Mouse (Mus musculus) embryonic facial prominence, embryonic 15.5 days (tissue): ENCODE measurements around the gene Armc2. TPM values are rescaled to one million over a fixed set of nuclear protein-coding genes. Genes with fewer than 3 reads are reported as not detected.

ENCODE experiments used
- ATAC-seq: fragments of 200-750 bp; cut with Nextera tagmentation; 2 replicates; pipeline ENCODE4 v1.8.0; 2017; ENCODE audit warnings: low read depth, moderate TSS enrichment; ENCODE audit not compliant: insufficient number of reproducible peaks, low FRiP score, low TSS enrichment
- H3K27ac ChIP-seq: fragments of 300-500 bp; sonication (generic); replicated peaks from 2 replicates; pipeline ENCODE4 v1.5.1; 2015; ENCODE audit warnings: mild to moderate bottlenecking, inconsistent platforms
- H3K27me3 ChIP-seq: fragments of 300-500 bp; sonication (generic); 2 replicates; pipeline ENCODE4 v1.6.1; 2015; ENCODE audit warnings: inconsistent platforms
- H3K36me3 ChIP-seq: fragments of 300-500 bp; sonication (generic); 2 replicates; pipeline ENCODE4 v1.6.1; 2015; ENCODE audit warnings: mild to moderate bottlenecking, inconsistent platforms
- H3K4me1 ChIP-seq: fragments of 300-500 bp; sonication (generic); 2 replicates; pipeline ENCODE4 v1.6.1; 2015; ENCODE audit warnings: inconsistent platforms
- H3K4me2 ChIP-seq: fragments of 300-500 bp; sonication (generic); replicated peaks from 2 replicates; pipeline ENCODE4 v1.6.1; 2015; ENCODE audit warnings: mild to moderate bottlenecking, inconsistent platforms
- H3K4me3 ChIP-seq: fragments of 300-500 bp; sonication (generic); replicated peaks from 2 replicates; pipeline ENCODE4 v1.5.1; 2015; ENCODE audit warnings: mild to moderate bottlenecking, inconsistent platforms
- H3K9ac ChIP-seq: fragments of 300-500 bp; sonication (generic); 2 replicates; pipeline ENCODE4 v1.6.1; 2015; ENCODE audit warnings: inconsistent platforms
- H3K9me3 ChIP-seq: fragments of 300-500 bp; sonication (generic); replicated peaks from 2 replicates; pipeline ENCODE4 v1.6.1; 2016; ENCODE audit warnings: inconsistent platforms
- WGBS: fragments of 180-500 bp; shearing (Covaris S2); methylation state at CpG from one replicate; pipeline ENCODE4 v1.1.7; 2015; 5-methylcytosine and 5-hydroxymethylcytosine counted together
- polyA plus RNA-seq: library from polyadenylated mRNA; unstranded; fragments of >200 nt; fragmentation: Nextera tagmentation; extraction: Ambion mirVana; gene quantifications from 2 replicates; pipeline ENCODE4 v1.2.1, GENCODE M21; 2015

Armc2 gene
- polyA plus RNA-seq, 1 experiment from 2014 or later, result 5.2 TPM

DNA sequence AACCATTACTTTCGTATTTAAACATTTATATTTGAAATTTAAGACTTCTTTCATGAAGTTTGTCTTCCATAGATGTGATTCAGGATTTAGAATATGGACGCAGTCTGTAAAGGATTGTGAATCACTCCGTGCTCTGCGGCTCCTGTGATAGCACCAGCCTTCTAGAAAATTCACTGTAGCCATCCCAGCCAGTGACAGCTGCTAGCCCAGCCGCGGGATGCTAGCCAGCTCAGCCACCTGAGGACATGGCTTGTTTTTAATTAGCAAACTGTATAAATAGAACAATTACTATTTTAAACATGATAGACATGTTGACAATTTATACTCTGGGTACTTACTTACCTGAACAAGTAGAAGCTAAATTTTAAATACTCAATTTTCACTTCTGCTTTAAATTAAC, 116.4 kb downstream of the Armc2 start:
- no peaks in the 10 kb centered on the region for H3K27me3 ChIP-seq
- no peak overlapping the region for H3K27ac ChIP-seq
- H3K4me1 ChIP-seq, result no peaks in the 10 kb centered on the region
- H3K9me3 ChIP-seq, result no peaks in the 10 kb centered on the region
- no peak for ATAC-seq
- WGBS, result 88% methylated on average over 6 of the region's 6 CpGs
- no peak overlapping the region for H3K4me3 ChIP-seq
- H3K9ac ChIP-seq, result no peak overlapping the region
- peaks cover 41% of the 10 kb centered on the region for H3K36me3 ChIP-seq
- H3K4me2 ChIP-seq, result no peak overlapping the region

DNA sequence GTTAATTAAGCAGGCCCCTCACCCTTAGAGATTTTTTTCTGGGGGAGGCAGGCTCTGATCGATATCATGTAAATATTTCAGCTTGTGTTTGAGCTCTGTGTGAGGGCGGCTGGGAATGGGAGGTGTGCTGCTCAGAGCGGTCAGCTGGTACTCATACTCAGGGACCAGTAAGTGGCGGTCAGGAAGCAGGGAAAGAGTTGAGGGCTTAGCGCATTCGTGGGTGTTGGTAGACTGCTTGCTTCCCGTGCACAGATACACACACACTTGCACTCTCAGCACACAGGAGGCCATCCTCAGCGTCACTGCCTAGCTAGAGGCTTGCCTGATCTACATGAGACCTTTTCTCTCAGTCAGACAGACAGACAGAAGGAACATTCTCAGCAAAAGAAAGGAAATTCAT, 116.8 kb downstream of the Armc2 start:
- H3K36me3 ChIP-seq, result peaks cover 38% of the 10 kb centered on the region
- 92% methylated on average over 8 of the region's 8 CpGs for WGBS
- no peak for ATAC-seq

DNA sequence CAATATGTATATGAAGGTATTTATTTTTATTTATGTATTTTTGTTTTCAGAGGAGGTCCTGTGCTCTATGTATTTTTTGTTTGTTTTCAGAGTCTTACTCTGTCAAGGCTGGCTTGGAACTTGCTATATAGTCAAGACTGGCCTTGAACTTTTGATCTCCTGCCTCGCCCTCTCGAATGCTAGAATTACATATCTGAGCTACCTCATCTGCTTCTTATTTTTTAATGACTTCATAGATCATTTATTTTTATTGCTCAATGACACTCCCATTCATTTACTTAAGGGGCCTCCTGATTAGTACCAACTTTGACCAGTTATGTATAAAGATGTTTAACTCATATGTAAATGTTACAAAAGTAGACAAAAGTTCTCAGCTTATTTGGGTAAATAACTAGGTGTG, 121.4 kb downstream of the Armc2 start:
- Histone ChIP-seq H3K36me3 (peaks cover 18% of the 10 kb centered on the region), H3K4me3 (no peak overlapping the region)
- ATAC-seq, result no peak

More for the DNA sequence above, 116.8 kb downstream of the Armc2 start:
- Histone ChIP-seq H3K4me2 (no peak overlapping the region), H3K4me3 (no peak overlapping the region), H3K27ac (no peak overlapping the region), H3K27me3 (no peaks in the 10 kb centered on the region), H3K9ac (no peak overlapping the region), H3K4me1 (no peaks in the 10 kb centered on the region), H3K9me3 (no peaks in the 10 kb centered on the region)

DNA sequence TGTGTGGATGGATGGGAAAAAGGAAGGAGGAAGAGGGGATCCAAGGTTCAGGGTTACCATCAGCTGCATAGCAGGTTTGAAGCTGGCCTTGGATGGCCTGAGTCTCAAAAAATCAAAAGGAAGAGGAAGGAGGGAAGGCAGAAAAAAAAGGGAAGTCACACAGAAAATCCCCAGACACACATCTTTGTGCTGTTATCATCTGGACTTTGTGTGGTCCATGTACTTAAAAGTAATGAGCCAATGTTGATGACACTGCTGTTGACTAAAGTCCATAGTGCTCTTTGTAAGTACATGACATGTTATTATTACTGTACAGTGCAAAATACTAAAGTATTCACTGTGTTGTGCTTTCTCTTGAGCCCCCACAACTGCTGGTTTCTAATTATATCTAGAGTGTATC, 121.8 kb downstream of the Armc2 start:
- Histone ChIP-seq H3K27me3 (no peaks in the 10 kb centered on the region), H3K27ac (no peak overlapping the region), H3K4me1 (peaks cover 21% of the 10 kb centered on the region), H3K4me3 (no peak overlapping the region), H3K9ac (no peak overlapping the region), H3K4me2 (no peak overlapping the region), H3K9me3 (no peaks in the 10 kb centered on the region), H3K36me3 (peaks cover 18% of the 10 kb centered on the region)
- no peak for ATAC-seq

More for the DNA sequence above, 121.4 kb downstream of the Armc2 start:
- WGBS, result 65% methylated on average over 2 of the region's 2 CpGs
- Histone ChIP-seq H3K9ac (no peak overlapping the region), H3K27ac (no peak overlapping the region), H3K4me1 (peaks cover 21% of the 10 kb centered on the region), H3K9me3 (no peaks in the 10 kb centered on the region), H3K4me2 (no peak overlapping the region), H3K27me3 (no peaks in the 10 kb centered on the region)

DNA sequence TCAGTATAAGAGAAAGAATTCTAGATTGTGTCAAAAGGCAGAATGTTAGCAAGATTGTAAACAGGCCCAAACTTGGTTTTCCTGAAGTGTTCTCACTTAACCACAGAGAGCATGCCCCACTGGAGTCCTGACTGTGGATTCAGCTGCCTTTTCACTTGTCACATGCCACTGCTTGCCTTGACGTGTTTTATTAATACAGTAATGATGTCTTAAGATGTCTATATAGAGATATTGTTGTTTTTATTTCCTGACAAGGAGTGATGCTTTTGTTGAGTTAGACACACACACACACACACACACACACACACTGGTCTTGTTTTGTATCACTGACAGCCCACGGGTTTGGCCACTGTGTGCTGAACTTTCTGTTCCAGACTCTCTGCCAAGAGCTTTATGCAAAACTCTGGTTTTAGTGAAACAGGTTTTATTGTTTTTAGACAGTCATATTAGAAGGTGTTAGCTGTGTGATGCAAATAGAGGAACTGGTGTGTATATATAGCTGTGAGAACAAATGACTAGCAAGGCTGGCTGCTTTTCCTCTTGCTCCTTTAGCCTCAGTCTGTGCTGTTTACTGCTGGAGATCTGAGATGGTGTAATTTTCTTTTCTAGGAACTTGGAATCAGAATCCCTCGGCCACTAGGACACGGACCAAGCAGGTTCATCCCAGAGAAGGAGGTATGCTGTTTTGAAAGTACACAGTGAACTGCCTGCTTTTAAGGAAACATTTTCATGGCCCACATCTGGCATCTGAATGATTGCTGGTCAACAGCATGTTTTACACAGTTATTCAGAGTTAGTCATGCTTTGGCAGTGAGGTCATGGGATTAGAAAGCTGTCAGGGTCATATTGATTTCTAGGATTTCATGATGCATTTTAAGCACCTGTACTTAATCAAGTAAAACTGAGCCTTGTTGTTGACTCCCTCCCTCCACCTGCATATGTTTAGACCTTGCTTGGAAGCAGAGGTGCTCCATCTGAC, 124.5 kb downstream of the Armc2 start:
- ATAC-seq, result no peak
- peak overlapping the region; percentile 55 for H3K27ac ChIP-seq
- no peaks in the 10 kb centered on the region for H3K27me3 ChIP-seq
- no peak overlapping the region for H3K4me3 ChIP-seq
- H3K36me3 ChIP-seq, result peaks cover 12% of the 10 kb centered on the region
- 36% methylated on average over 4 of the region's 4 CpGs for WGBS
- peaks cover 28% of the 10 kb centered on the region for H3K4me1 ChIP-seq
- H3K9me3 ChIP-seq, result no peaks in the 10 kb centered on the region
- no peak overlapping the region for H3K4me2 ChIP-seq
- H3K9ac ChIP-seq, result no peak overlapping the region

DNA sequence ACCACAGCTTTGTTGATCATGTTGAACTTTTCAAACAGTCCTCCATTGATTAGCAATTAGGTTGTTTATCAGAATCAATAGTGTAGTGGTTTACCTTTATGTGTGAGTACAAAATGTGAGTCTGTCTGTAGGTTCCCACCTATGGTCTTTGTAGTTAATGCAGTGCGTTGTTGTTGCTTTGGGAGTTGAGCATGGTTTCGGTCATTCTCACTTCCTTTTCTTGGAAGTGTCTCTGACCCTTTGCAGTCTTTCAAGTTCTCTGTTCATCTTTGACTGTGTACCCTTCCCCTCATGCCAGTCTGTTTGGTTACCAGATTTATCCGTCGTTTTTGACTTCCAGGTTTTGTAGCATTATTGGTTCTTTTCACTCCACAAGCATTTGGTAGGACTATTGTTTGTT, 126.9 kb downstream of the Armc2 start:
- Histone ChIP-seq H3K4me2 (no peak overlapping the region), H3K36me3 (peaks cover 5% of the 10 kb centered on the region; the same call in 1 of the 2 replicates), H3K4me1 (peaks cover 39% of the 10 kb centered on the region), H3K27me3 (no peaks in the 10 kb centered on the region), H3K9me3 (no peaks in the 10 kb centered on the region), H3K9ac (no peak overlapping the region), H3K4me3 (no peak overlapping the region), H3K27ac (no peak overlapping the region)
- ATAC-seq, result no peak
- 86% methylated on average over 4 of the region's 4 CpGs for WGBS

DNA sequence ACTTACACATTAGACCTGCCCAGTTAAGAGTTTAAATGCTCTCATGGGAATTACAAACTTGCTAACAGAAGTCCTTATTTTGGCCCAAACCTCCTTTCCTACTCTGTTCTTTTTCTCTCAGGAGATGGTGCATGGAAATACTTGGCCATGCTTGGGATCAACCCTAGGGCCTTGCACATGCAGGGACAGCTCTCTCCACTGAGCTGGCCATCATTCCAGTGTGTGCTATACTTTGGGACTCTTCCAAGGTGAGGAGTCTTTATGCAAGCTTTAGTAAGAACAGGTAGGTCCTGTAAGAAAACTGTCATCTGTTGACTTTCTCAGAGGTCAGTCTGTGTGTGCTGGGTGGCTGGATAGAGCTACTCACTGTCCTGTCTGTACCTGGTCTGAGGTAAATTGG, 127.7 kb downstream of the Armc2 start:
- Histone ChIP-seq H3K9me3 (no peaks in the 10 kb centered on the region), H3K4me1 (peaks cover 39% of the 10 kb centered on the region), H3K4me3 (no peak overlapping the region), H3K9ac (no peak overlapping the region), H3K4me2 (no peak overlapping the region), H3K27ac (no peak overlapping the region), H3K27me3 (no peaks in the 10 kb centered on the region), H3K36me3 (no peaks in the 10 kb centered on the region)
- ATAC-seq, result no peak

DNA sequence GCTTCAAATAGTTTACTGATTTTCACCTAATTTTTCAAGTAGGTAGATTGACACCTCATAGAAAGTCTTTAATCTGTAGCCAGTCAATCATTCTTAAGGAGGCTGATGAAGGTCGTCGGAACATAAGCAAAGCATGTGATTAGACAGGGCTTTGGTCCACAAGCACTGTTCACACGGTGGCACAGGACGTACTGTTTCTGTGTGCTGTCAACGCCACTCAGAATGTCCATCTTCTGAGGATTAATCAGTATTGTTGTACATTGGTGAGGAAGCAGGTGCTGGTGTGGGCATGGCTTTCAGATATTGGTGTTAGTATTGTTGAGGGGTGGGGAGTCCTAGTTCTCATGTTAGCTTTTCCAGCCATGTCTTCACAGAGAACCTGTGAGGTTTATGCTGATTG, 128.7 kb downstream of the Armc2 start:
- no peak overlapping the region for H3K27ac ChIP-seq
- no peaks in the 10 kb centered on the region for H3K36me3 ChIP-seq
- H3K4me1 ChIP-seq, result peaks cover 37% of the 10 kb centered on the region
- H3K4me3 ChIP-seq, result no peak overlapping the region
- no peaks in the 10 kb centered on the region for H3K9me3 ChIP-seq
- ATAC-seq, result no peak
- H3K9ac ChIP-seq, result no peak overlapping the region
- H3K27me3 ChIP-seq, result no peaks in the 10 kb centered on the region
- 73% methylated on average over 5 of the region's 5 CpGs for WGBS
- no peak overlapping the region for H3K4me2 ChIP-seq

DNA sequence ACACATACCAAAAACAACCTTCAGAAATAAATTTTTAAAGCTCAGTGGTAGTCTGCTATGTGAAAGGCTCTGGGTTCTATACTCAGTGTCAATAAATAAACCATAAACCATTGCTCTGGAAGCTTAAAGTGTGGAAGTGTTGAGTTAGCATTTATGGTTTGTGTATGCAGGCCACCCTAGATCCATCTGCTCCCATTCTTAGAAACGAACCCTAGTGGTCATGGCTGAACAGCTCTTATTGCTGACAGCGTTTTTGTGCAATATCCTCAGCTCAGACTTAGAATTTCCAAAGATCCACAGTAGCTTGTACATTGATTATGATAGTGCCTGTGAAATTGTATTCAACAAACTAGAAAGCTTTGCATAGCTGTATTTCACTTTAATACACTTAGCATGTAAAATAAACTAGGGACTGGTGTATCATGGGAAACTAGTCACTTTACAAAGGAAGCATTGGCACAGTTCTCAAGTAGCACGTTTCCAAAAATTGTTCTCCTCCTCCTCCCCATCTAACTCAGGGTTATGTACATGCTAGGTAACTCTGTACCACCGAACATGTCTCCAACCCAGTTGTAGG, 129.8 kb downstream of the Armc2 start:
- H3K4me2 ChIP-seq, result peak overlapping the region; percentile 83
- peaks cover 30% of the 10 kb centered on the region for H3K4me1 ChIP-seq
- 39% methylated on average over 4 of the region's 4 CpGs for WGBS
- H3K36me3 ChIP-seq, result no peaks in the 10 kb centered on the region
- no peak overlapping the region for H3K9ac ChIP-seq
- peak overlapping the region; percentile 81 for H3K4me3 ChIP-seq
- ATAC-seq, result no peak
- H3K9me3 ChIP-seq, result no peaks in the 10 kb centered on the region
- H3K27me3 ChIP-seq, result no peaks in the 10 kb centered on the region
- no peak overlapping the region for H3K27ac ChIP-seq

DNA sequence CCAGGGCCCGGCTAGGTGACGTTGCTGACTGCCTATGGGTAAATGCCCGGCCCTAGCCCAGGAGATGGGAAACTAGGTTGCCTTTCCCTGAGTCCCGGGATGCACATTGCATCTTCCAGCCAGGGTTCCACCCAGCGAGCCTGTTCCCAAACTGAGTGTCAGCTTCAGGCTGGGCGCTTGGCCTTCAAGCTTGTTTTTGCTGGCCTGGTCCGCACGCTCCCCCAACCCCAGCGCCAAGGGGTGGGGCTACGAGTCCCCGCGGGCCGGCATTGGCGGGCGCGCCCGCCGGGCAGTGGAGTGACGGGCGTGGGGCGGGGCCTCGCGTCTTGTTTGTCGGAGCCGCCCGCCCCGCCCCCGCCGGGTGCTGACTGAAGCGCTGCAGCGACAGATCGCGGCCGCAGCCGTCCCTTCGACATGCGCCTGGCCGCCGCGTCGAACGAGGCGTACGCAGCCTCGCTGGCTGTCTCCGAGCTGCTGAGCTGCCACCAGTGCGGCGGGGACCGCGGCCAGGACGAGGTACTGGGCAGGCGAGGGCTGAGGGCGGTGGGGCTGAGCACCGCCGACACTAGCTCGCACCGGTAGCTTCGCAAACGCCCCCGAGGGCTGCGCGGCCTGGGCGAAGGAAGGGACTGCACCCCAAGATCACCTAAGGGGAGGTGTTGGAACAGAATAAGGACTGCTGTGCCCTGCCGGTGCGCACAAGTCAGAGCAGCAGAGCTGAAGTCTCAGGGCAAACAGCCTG, 131.0 kb downstream of the Armc2 start:
- Histone ChIP-seq H3K4me2 (peak overlapping the region; percentile 83), H3K4me1 (peaks cover 23% of the 10 kb centered on the region), H3K27me3 (no peaks in the 10 kb centered on the region), H3K9me3 (no peaks in the 10 kb centered on the region), H3K9ac (peak overlapping the region; percentile 80), H3K36me3 (no peaks in the 10 kb centered on the region), H3K4me3 (peak overlapping the region; percentile 81), H3K27ac (peak overlapping the region; percentile 98)
- ATAC-seq, result peak; percentile 98
- under 1% methylated on average over 65 of the region's 65 CpGs for WGBS
